22 mouse cellular contexts compared by ENCODE assay signal in genomic region chr8:123817747-123818146, GRCm38 (mm10). TPM values are rescaled to one million over a fixed set of nuclear protein-coding genes. Genes with fewer than 3 reads are reported as not detected.
DNase-seq lines count a peak whose midpoint lies in the region; ATAC-seq and TF ChIP-seq lines count a peak whose summit lies in the region.
"Had no signal": no experiment of that assay in that cellular context is flagged by ENCODE, and none has a peak within 500 bp of the region (broad histone marks: within the 10 kb centered on the region; RNA-seq: fewer than 3 reads in every experiment).

No protein-coding gene starts in this region.

- no peak for TF ChIP-seq EP300 in ES-Bruce4 (IDR thresholded peaks at IDR 0.05; ENCODE audit: insufficient read depth, low read depth, low read length)
- no peak for TF ChIP-seq EP300 in liver, embryonic 14.5 days (IDR thresholded peaks at IDR 0.05; ENCODE audit: low read depth)

- H3K27ac ChIP-seq in forebrain, postnatal 0 days (ENCODE audit: low read depth, low read length) = peak overlapping the region; percentile 50; the same call in 1 of the 2 replicates
- H3K27ac ChIP-seq in forebrain, embryonic 11.5 days (ENCODE audit: low read depth, low read length) = no peak overlapping the region
- H3K27ac ChIP-seq in liver, embryonic 12.5 days = 0 out of 2 replicates have a peak overlapping the region, but pooled peaks have one; percentile 13
- no peak overlapping the region for H3K27ac ChIP-seq in liver, embryonic 11.5 days (ENCODE audit: low read depth, low read length)
- H3K27ac ChIP-seq in ES-Bruce4 (ENCODE audit: insufficient read depth, low read length) = no peak overlapping the region
- H3K27ac ChIP-seq in liver, embryonic 14.5 days = no peak overlapping the region
- H3K27ac ChIP-seq: embryonic facial prominence, embryonic 15.5 days; forebrain, embryonic 13.5 days; heart, embryonic 10.5 days; hindbrain, embryonic 14.5 days; midbrain, embryonic 12.5 days had no signal

- H3K4me3 ChIP-seq in forebrain, postnatal 0 days (ENCODE audit: low read depth, low read length) = no peak overlapping the region
- H3K4me3 ChIP-seq in forebrain, embryonic 11.5 days (ENCODE audit: low read depth, low read length) = no peak overlapping the region
- no peak overlapping the region for H3K4me3 ChIP-seq in liver, embryonic 12.5 days
- no peak overlapping the region for H3K4me3 ChIP-seq in liver, embryonic 11.5 days (ENCODE audit: low read depth, low read length)
- H3K4me3 ChIP-seq in ES-Bruce4 (ENCODE audit: low read depth, low read length) = no peak overlapping the region
- H3K4me3 ChIP-seq in liver, embryonic 14.5 days (ENCODE audit: insufficient read depth in 1 of 2, low read depth in 2 of 2, low read length in 2 of 2) = no peak overlapping the region
- H3K4me3 ChIP-seq: embryonic facial prominence, embryonic 15.5 days; forebrain, embryonic 13.5 days; heart, embryonic 10.5 days; liver, embryonic 13.5 days; midbrain, embryonic 12.5 days; myocyte had no signal

- 90% methylated on average over 11 of the region's 11 CpGs for WGBS in forebrain, postnatal 0 days
- 93% methylated on average over 11 of the region's 11 CpGs for WGBS in forebrain, embryonic 11.5 days
- WGBS in liver, embryonic 12.5 days (ENCODE audit: insufficient replicate concordance) = 80% methylated on average over 11 of the region's 11 CpGs
- 86% methylated on average over 11 of the region's 11 CpGs for WGBS in liver, embryonic 11.5 days
- WGBS in liver, embryonic 14.5 days (ENCODE audit: insufficient replicate concordance) = 80% methylated on average over 11 of the region's 11 CpGs

- ATAC-seq in forebrain, postnatal 0 days = no peak
- no peak for ATAC-seq in forebrain, embryonic 11.5 days (replicated peaks; ENCODE audit: low FRiP score)
- ATAC-seq in liver, embryonic 12.5 days = no peak
- ATAC-seq in liver, embryonic 11.5 days (replicated peaks; ENCODE audit: low FRiP score) = no peak
- no peak for ATAC-seq in liver, embryonic 14.5 days (ENCODE audit: insufficient read depth)
- ATAC-seq in erythroid progenitor cell, adult 5-6 weeks (replicated peaks; ENCODE audit: low FRiP score, poor library complexity, severe bottlenecking) = no peak
- ATAC-seq: forebrain, embryonic 13.5 days had no signal

- TF ChIP-seq POLR2A in ES-Bruce4 (IDR thresholded peaks at IDR 0.05; ENCODE audit: insufficient read depth, low read length) = no peak

- no peaks in the 10 kb centered on the region for H3K9me3 ChIP-seq in forebrain, postnatal 0 days (ENCODE audit: low read length)
- H3K9me3 ChIP-seq in forebrain, embryonic 11.5 days (ENCODE audit: control insufficient read depth, low read length) = no peaks in the 10 kb centered on the region
- H3K9me3 ChIP-seq in liver, embryonic 12.5 days (replicated peaks) = peaks cover 2% of the 10 kb centered on the region; the same call in 1 of the 2 replicates
- no peaks in the 10 kb centered on the region for H3K9me3 ChIP-seq in liver, embryonic 11.5 days (ENCODE audit: control insufficient read depth, low read length)
- no peaks in the 10 kb centered on the region for H3K9me3 ChIP-seq in ES-Bruce4 (replicated peaks; ENCODE audit: control insufficient read depth, insufficient read depth, low read length, poor library complexity, severe bottlenecking)
- H3K9me3 ChIP-seq in liver, embryonic 14.5 days (ENCODE audit: control insufficient read depth, low read length) = no peaks in the 10 kb centered on the region
- H3K9me3 ChIP-seq: embryonic facial prominence, embryonic 15.5 days; forebrain, embryonic 13.5 days; heart, embryonic 10.5 days; liver, embryonic 13.5 days; midbrain, embryonic 12.5 days had no signal

- no peaks in the 10 kb centered on the region for H3K27me3 ChIP-seq in forebrain, postnatal 0 days (ENCODE audit: insufficient read depth, low read length)
- H3K27me3 ChIP-seq in forebrain, embryonic 11.5 days (ENCODE audit: control insufficient read depth, insufficient read depth, low read length) = no peaks in the 10 kb centered on the region
- H3K27me3 ChIP-seq in liver, embryonic 12.5 days (replicated peaks) = no peaks in the 10 kb centered on the region
- no peaks in the 10 kb centered on the region for H3K27me3 ChIP-seq in liver, embryonic 11.5 days (replicated peaks; ENCODE audit: control insufficient read depth, insufficient read depth, low read length)
- H3K27me3 ChIP-seq in ES-Bruce4 (ENCODE audit: control insufficient read depth, insufficient read depth, low read length, poor library complexity, severe bottlenecking) = no peaks in the 10 kb centered on the region
- no peaks in the 10 kb centered on the region for H3K27me3 ChIP-seq in liver, embryonic 14.5 days (ENCODE audit: control insufficient read depth, insufficient read depth, low read length)
- H3K27me3 ChIP-seq: embryonic facial prominence, embryonic 15.5 days; forebrain, embryonic 13.5 days; liver, embryonic 13.5 days; midbrain, embryonic 12.5 days had no signal

- DNase-seq in forebrain, postnatal 0 days = no peak
- no peak for DNase-seq in forebrain, embryonic 11.5 days (ENCODE audit: low spot score)
- no peak for DNase-seq in liver, embryonic 11.5 days (ENCODE audit: low spot score)
- no peak for DNase-seq in liver, embryonic 14.5 days (ENCODE audit: low read depth in 3 of 3, low spot score in 3 of 3)
- DNase-seq in adrenal gland, postnatal 10 days = no peak
- DNase-seq: cerebellum, adult 8-10 months; gastrocnemius, postnatal 36 days; heart, postnatal 10 days; kidney, adult 11 months; kidney, postnatal 25 days; liver, embryonic 13.5 days; lung, postnatal 36 days; retina, postnatal 1 day had no signal

- TF ChIP-seq CTCF in forebrain, postnatal 0 days (IDR thresholded peaks at IDR 0.05; ENCODE audit: low read depth) = 0 out of 2 replicates have a peak, but pooled peaks have one; percentile 2
- TF ChIP-seq CTCF in ES-Bruce4 (IDR thresholded peaks at IDR 0.05; ENCODE audit: low read depth, low read length) = peak; percentile 74
- peak; percentile 63 for TF ChIP-seq CTCF in liver, embryonic 14.5 days (IDR thresholded peaks at IDR 0.05; ENCODE audit: low read depth)

- peaks cover 12% of the 10 kb centered on the region; the same call in 1 of the 2 replicates for H3K36me3 ChIP-seq in forebrain, postnatal 0 days (ENCODE audit: insufficient read depth)
- no peaks in the 10 kb centered on the region for H3K36me3 ChIP-seq in forebrain, embryonic 11.5 days (ENCODE audit: control insufficient read depth, insufficient read depth, low read length)
- peaks cover 42% of the 10 kb centered on the region for H3K36me3 ChIP-seq in liver, embryonic 12.5 days
- peaks cover 7% of the 10 kb centered on the region for H3K36me3 ChIP-seq in liver, embryonic 11.5 days (ENCODE audit: control insufficient read depth, insufficient read depth, low read length)
- no peaks in the 10 kb centered on the region for H3K36me3 ChIP-seq in ES-Bruce4 (ENCODE audit: control insufficient read depth, insufficient read depth, low read length, poor library complexity, severe bottlenecking)
- H3K36me3 ChIP-seq in liver, embryonic 14.5 days (replicated peaks; ENCODE audit: control insufficient read depth, insufficient read depth, low read depth) = no peaks in the 10 kb centered on the region

- no peak overlapping the region for H3K9ac ChIP-seq in forebrain, postnatal 0 days
- H3K9ac ChIP-seq in forebrain, embryonic 11.5 days (ENCODE audit: low read length) = no peak overlapping the region
- H3K9ac ChIP-seq in liver, embryonic 12.5 days = no peak overlapping the region
- H3K9ac ChIP-seq in liver, embryonic 11.5 days (ENCODE audit: low read depth, low read length) = no peak overlapping the region
- H3K9ac ChIP-seq in ES-Bruce4 (ENCODE audit: low read depth, poor library complexity, severe bottlenecking) = no peak overlapping the region
- no peak overlapping the region for H3K9ac ChIP-seq in liver, embryonic 14.5 days (replicated peaks)
- H3K9ac ChIP-seq: embryonic facial prominence, embryonic 15.5 days; forebrain, embryonic 13.5 days; hindbrain, embryonic 14.5 days; liver, embryonic 13.5 days; midbrain, embryonic 12.5 days had no signal

- H3K4me2 ChIP-seq in forebrain, postnatal 0 days (ENCODE audit: low read depth) = no peak overlapping the region
- no peak overlapping the region for H3K4me2 ChIP-seq in forebrain, embryonic 11.5 days (ENCODE audit: low read depth, low read length, severe bottlenecking)
- H3K4me2 ChIP-seq in liver, embryonic 12.5 days = no peak overlapping the region
- H3K4me2 ChIP-seq in liver, embryonic 11.5 days = no peak overlapping the region
- H3K4me2 ChIP-seq in liver, embryonic 14.5 days (ENCODE audit: low read depth) = no peak overlapping the region
- H3K4me2 ChIP-seq: embryonic facial prominence, embryonic 15.5 days; forebrain, embryonic 13.5 days; hindbrain, embryonic 14.5 days; liver, embryonic 13.5 days; midbrain, embryonic 12.5 days had no signal

- H3K4me1 ChIP-seq in forebrain, postnatal 0 days (ENCODE audit: insufficient read depth) = no peaks in the 10 kb centered on the region
- H3K4me1 ChIP-seq in forebrain, embryonic 11.5 days (replicated peaks; ENCODE audit: control insufficient read depth, insufficient read depth, low read length) = no peaks in the 10 kb centered on the region
- H3K4me1 ChIP-seq in liver, embryonic 12.5 days = peaks cover 69% of the 10 kb centered on the region
- H3K4me1 ChIP-seq in liver, embryonic 11.5 days (replicated peaks; ENCODE audit: control insufficient read depth, insufficient read depth, low read length) = peaks cover 46% of the 10 kb centered on the region
- no peaks in the 10 kb centered on the region for H3K4me1 ChIP-seq in ES-Bruce4 (ENCODE audit: control insufficient read depth, insufficient read depth, low read length)
- H3K4me1 ChIP-seq in liver, embryonic 14.5 days (replicated peaks; ENCODE audit: control insufficient read depth in 2 of 2, insufficient read depth in 2 of 2, low read length in 1 of 2) = peaks cover 29 to 44% of the 10 kb centered on the region in 2 experiments
- H3K4me1 ChIP-seq: midbrain, embryonic 12.5 days had no signal

RNA-seq across cellular contexts. Expression of gene Rab4a, which starts 12.0 kb away (rescaled TPM):
- 70.9 and 72.8 TPM in 2 replicates for total RNA-seq in forebrain, postnatal 0 days (2014; rRNA removed)
- 113 and 127 TPM in 2 replicates for polyA plus RNA-seq in forebrain, postnatal 0 days (2015; fragmentation: Nextera tagmentation; extraction: Ambion mirVana)
- polyA plus RNA-seq in forebrain, embryonic 11.5 days (2014; fragmentation: Nextera tagmentation; extraction: Ambion mirVana) = 70.2 and 75.9 TPM in 2 replicates
- 36.3 and 38.3 TPM in 2 replicates for polyA plus RNA-seq in liver, embryonic 12.5 days (2016; fragmentation: Nextera tagmentation; extraction: Ambion mirVana)
- polyA plus RNA-seq in liver, embryonic 11.5 days (2014; fragmentation: Nextera tagmentation; extraction: Ambion mirVana) = 61.8 and 65.9 TPM in 2 replicates
- 26.1 and 32.6 TPM in 2 replicates for polyA plus RNA-seq in ES-Bruce4 (2011; ENCODE audit: insufficient read depth, insufficient read length, low read depth, missing spikeins)
- 12.6 and 12.9 TPM in 2 replicates for polyA plus RNA-seq in liver, embryonic 14.5 days (2012; rRNA removed)
- polyA plus RNA-seq in liver, embryonic 14.5 days (2014; fragmentation: Nextera tagmentation; extraction: Ambion mirVana) = 23.7 and 24.2 TPM in 2 replicates
- total RNA-seq in erythroid progenitor cell, adult 5-6 weeks (2015; ENCODE audit: low replicate concordance) = 1.7 and 3.6 TPM in 2 replicates
- total RNA-seq in erythroid progenitor cell, adult 5-6 weeks (2017; ENCODE audit: low replicate concordance) = 3.3 TPM in 1 of 2 replicates, not detected in the other
- 10 to 100 TPM; 19.6 to 21.3 TPM for total RNA-seq in adrenal gland, postnatal 10 days (2021)

RNA-seq across cellular contexts. Expression of gene Ccsap, which starts 42.3 kb away (rescaled TPM):
- total RNA-seq in forebrain, postnatal 0 days (2014; rRNA removed) = 19.5 and 21.8 TPM in 2 replicates
- polyA plus RNA-seq in forebrain, postnatal 0 days (2015; fragmentation: Nextera tagmentation; extraction: Ambion mirVana) = 10.0 and 10.6 TPM in 2 replicates
- 10.0 and 10.4 TPM in 2 replicates for polyA plus RNA-seq in forebrain, embryonic 11.5 days (2014; fragmentation: Nextera tagmentation; extraction: Ambion mirVana)
- 5.5 and 5.8 TPM in 2 replicates for polyA plus RNA-seq in liver, embryonic 12.5 days (2016; fragmentation: Nextera tagmentation; extraction: Ambion mirVana)
- polyA plus RNA-seq in liver, embryonic 11.5 days (2014; fragmentation: Nextera tagmentation; extraction: Ambion mirVana) = 4.6 and 5.2 TPM in 2 replicates
- 4.8 and 6.6 TPM in 2 replicates for polyA plus RNA-seq in ES-Bruce4 (2011; ENCODE audit: insufficient read depth, insufficient read length, low read depth, missing spikeins)
- 2.9 and 3.5 TPM in 2 replicates for polyA plus RNA-seq in liver, embryonic 14.5 days (2012; rRNA removed)
- 2.4 and 2.7 TPM in 2 replicates for polyA plus RNA-seq in liver, embryonic 14.5 days (2014; fragmentation: Nextera tagmentation; extraction: Ambion mirVana)
- total RNA-seq in erythroid progenitor cell, adult 5-6 weeks (2015; ENCODE audit: low replicate concordance) = 28.1 and 31.4 TPM in 2 replicates
- total RNA-seq in erythroid progenitor cell, adult 5-6 weeks (2017; ENCODE audit: low replicate concordance) = 35.5 and 42.4 TPM in 2 replicates
- 1 to 10 TPM; 3.5 to 4.8 TPM for total RNA-seq in adrenal gland, postnatal 10 days (2021)

Comparison
In these comparisons a context has a peak if more than half of its experiments do, and no peak if none do; other contexts are left out.
1. H3K27ac ChIP-seq: peak in forebrain, postnatal 0 days (single experiment) and liver, embryonic 12.5 days (single experiment); none in forebrain, embryonic 11.5 days (single experiment), liver, embryonic 11.5 days (single experiment), ES-Bruce4 (single experiment) and liver, embryonic 14.5 days (single experiment).
2. CTCF ChIP-seq: peak in every context shown above with its lines; median percentile 74 in ES-Bruce4; 63 in liver, embryonic 14.5 days; 2 in forebrain, postnatal 0 days.